Mouse (Mus musculus) CH12F3 (cell line): ENCODE results near the gene Kcnh4.

ENCODE experiments used
- in situ Hi-C: fragments of 300-500 bp; cut with MboI; formaldehyde crosslinking; loops from 2 replicates; pipeline ENCODE4 v1.14.3; 2020; ENCODE audit warnings: low sequenced_read_pairs

Gene Kcnh4

GRCm38 (mm10) chr11:100711783-100712615, 47.7 kb downstream of the Kcnh4 start, which contains the start of gene Kat2a:
Gene Kat2a, minus strand, starts transcription at chr11:100712465.
- in situ Hi-C loops, result no loop called here

- in situ Hi-C loops, result no loop called here
Measured at GRCm38 (mm10) chr11:100710977-100711376, 48.8 kb downstream of the Kcnh4 start.

- in situ Hi-C loops, result no loop called here
Measured at GRCm38 (mm10) chr11:100710528-100710927, 49.2 kb downstream of the Kcnh4 start.

- in situ Hi-C loops, result loop anchor here (10.0 kb wide), 1 partner anchor 215 kb away; no protein-coding TSS in a partner anchor
Measured at GRCm38 (mm10) chr11:100709201-100709810, 50.4 kb downstream of the Kcnh4 start.

GRCm38 (mm10) chr11:100705095-100705747, 54.5 kb downstream of the Kcnh4 start:
- in situ Hi-C loops, result loop anchor here (10.0 kb wide), 1 partner anchor 210 kb away; no protein-coding TSS in a partner anchor

GRCm38 (mm10) chr11:100703851-100704531, 55.8 kb downstream of the Kcnh4 start, which contains the start of gene Dhx58:
Gene Dhx58, minus strand, starts transcription at chr11:100704271.
- in situ Hi-C loops, result loop anchor here (10.0 kb wide), 1 partner anchor 209 kb away; no protein-coding TSS in a partner anchor

- in situ Hi-C loops, result loop anchor here (10.0 kb wide), 1 partner anchor 209 kb away; no protein-coding TSS in a partner anchor
Measured at GRCm38 (mm10) chr11:100703366-100703765, 56.4 kb downstream of the Kcnh4 start.

- in situ Hi-C loops, result loop anchor here (10.0 kb wide), 1 partner anchor 208 kb away; no protein-coding TSS in a partner anchor
Measured at GRCm38 (mm10) chr11:100702906-100703305, 56.8 kb downstream of the Kcnh4 start.

- in situ Hi-C loops, result loop anchor here (10.0 kb wide), 1 partner anchor 207 kb away; no protein-coding TSS in a partner anchor
Measured at GRCm38 (mm10) chr11:100702081-100702851, 57.5 kb downstream of the Kcnh4 start.

- in situ Hi-C loops, result loop anchor here (10.0 kb wide), 1 partner anchor 206 kb away; no protein-coding TSS in a partner anchor
Measured at GRCm38 (mm10) chr11:100701301-100701700, 58.4 kb downstream of the Kcnh4 start.

- in situ Hi-C loops, result loop anchor here (10.0 kb wide), 1 partner anchor 206 kb away; no protein-coding TSS in a partner anchor
Measured at GRCm38 (mm10) chr11:100700710-100701109, 59.0 kb downstream of the Kcnh4 start.

GRCm38 (mm10) chr11:100697921-100698320, 61.8 kb downstream of the Kcnh4 start:
- in situ Hi-C loops, result loop anchor here (5.0 kb wide), 2 partner anchors 66 to 126 kb away; partner anchors contain the start of gene Cnp

- in situ Hi-C loops, result loop anchor here (5.0 kb wide), 2 partner anchors 63 to 123 kb away; partner anchors contain the start of gene Cnp
Measured at GRCm38 (mm10) chr11:100694926-100695325, 64.8 kb downstream of the Kcnh4 start.

- in situ Hi-C loops, result no loop called here
Measured at GRCm38 (mm10) chr11:100693154-100693553, 66.6 kb downstream of the Kcnh4 start.

GRCm38 (mm10) chr11:100692164-100692616, 67.6 kb downstream of the Kcnh4 start, which contains the start of gene Zfp385c:
Gene Zfp385c, minus strand, starts transcription at chr11:100692455.
- in situ Hi-C loops, result no loop called here

GRCm38 (mm10) chr11:100690389-100690788, 69.4 kb downstream of the Kcnh4 start:
- in situ Hi-C loops, result no loop called here
